Mouse (Mus musculus) ES-Bruce4 (cell line): ENCODE results near the gene Pfdn4. TPM values are rescaled to one million over a fixed set of nuclear protein-coding genes. Genes with fewer than 3 reads are reported as not detected.

Experiments used
- H3K27ac ChIP-seq: 2 replicates; pipeline ENCODE4 v1.5.1; 2012; ENCODE audit warnings: low read length, inconsistent platforms; ENCODE audit not compliant: insufficient read depth
- H3K27me3 ChIP-seq: 2 replicates; pipeline ENCODE4 v1.6.1; 2012; ENCODE audit warnings: mild to moderate bottlenecking, low read length, inconsistent platforms; ENCODE audit not compliant: control insufficient read depth, poor library complexity, insufficient read depth, severe bottlenecking
- H3K36me3 ChIP-seq: 2 replicates; pipeline ENCODE4 v1.6.1; 2012; ENCODE audit warnings: inconsistent platforms, mild to moderate bottlenecking, low read length, moderate library complexity; ENCODE audit not compliant: control insufficient read depth, poor library complexity, insufficient read depth, severe bottlenecking
- H3K4me1 ChIP-seq: one replicate; pipeline ENCODE4 v1.8.1; 2011; ENCODE audit warnings: low read length; ENCODE audit not compliant: control insufficient read depth, insufficient read depth
- H3K4me3 ChIP-seq: 2 replicates; pipeline ENCODE4 v1.5.1; 2011; ENCODE audit warnings: low read depth, mild to moderate bottlenecking, low read length
- H3K9ac ChIP-seq: 2 replicates; pipeline ENCODE4 v1.6.1; 2012; ENCODE audit warnings: low read depth, mild to moderate bottlenecking, inconsistent platforms; ENCODE audit not compliant: poor library complexity, severe bottlenecking
- H3K9me3 ChIP-seq: replicated peaks from 2 replicates; pipeline ENCODE4 v1.6.1; 2012; ENCODE audit warnings: mild to moderate bottlenecking, low read length, inconsistent platforms; ENCODE audit not compliant: control insufficient read depth, poor library complexity, insufficient read depth, severe bottlenecking
- CTCF ChIP-seq: IDR thresholded peaks from one replicate; pipeline ENCODE4 v1.8.1; 2011; ENCODE audit warnings: low read depth, low read length
- EP300 ChIP-seq: IDR thresholded peaks from 2 replicates; pipeline ENCODE4 v1.6.1; 2011; ENCODE audit warnings: low read depth, low read length; ENCODE audit not compliant: insufficient read depth
- POLR2A ChIP-seq: IDR thresholded peaks from one replicate; pipeline ENCODE4 v1.8.1; 2011; ENCODE audit warnings: low read length; ENCODE audit not compliant: insufficient read depth
- polyA plus RNA-seq: library from polyadenylated mRNA; stranded (reverse); fragments of >200 nt; gene quantifications from 2 replicates; pipeline ENCODE4 v1.2.4, GENCODE M21; 2011; ENCODE audit warnings: low read depth; ENCODE audit not compliant: missing spikeins, insufficient read depth, insufficient read length

Gene Pfdn4
- polyA plus RNA-seq, 1 experiment: 163 TPM

DNA sequence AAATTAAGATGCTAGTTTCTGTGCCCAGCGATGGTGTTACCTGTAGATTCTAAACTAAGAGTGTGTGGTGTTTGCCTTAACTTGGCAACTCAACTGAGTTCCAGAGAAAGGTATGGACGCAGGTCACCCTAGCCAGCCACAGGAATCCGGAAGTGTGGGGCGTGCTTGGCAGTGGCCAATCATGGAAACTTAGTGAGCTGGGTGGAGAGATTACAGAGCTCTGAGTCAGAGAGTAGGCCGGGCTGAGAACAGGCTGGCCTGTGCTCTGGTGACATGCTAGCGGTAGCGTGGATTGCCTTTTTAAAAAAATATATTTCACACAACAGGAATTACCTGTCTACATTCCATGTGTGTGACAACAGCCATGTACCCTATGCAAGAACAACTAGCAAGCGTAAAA is 30.3 kb downstream of the Pfdn4 start:
- H3K9me3 ChIP-seq: no peaks in the 10 kb centered on the region
- H3K4me1 ChIP-seq: peaks cover 2% of the 10 kb centered on the region
- H3K36me3 ChIP-seq: no peaks in the 10 kb centered on the region
- H3K4me3 ChIP-seq: no peak overlapping the region
- H3K27ac ChIP-seq: no peak overlapping the region
- H3K9ac ChIP-seq: no peak overlapping the region
- H3K27me3 ChIP-seq: no peaks in the 10 kb centered on the region
- TF ChIP-seq EP300 (no peak), POLR2A (no peak), CTCF (no peak)

DNA sequence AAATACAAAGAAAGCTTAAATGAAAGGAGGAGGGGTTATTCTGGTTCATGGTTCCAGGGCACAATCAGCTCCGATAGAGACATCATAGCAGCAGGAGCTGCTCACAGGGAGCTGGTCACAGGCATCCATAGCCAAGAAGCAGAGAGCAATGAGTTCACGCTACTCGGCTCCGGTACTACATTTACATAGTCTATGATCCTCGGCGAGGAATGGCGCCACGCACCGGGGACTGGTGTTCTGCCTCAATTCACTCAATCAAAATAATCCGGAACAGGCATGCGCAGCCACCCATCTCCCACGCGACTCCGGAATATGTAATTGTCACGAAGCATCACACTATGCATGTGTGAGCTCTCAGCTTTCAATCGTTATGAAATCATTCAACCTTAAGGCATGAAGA is 31.8 kb downstream of the Pfdn4 start:
- no peaks in the 10 kb centered on the region for H3K9me3 ChIP-seq
- H3K4me1 ChIP-seq: peaks cover 2% of the 10 kb centered on the region
- H3K27ac ChIP-seq: no peak overlapping the region
- H3K4me3 ChIP-seq: no peak overlapping the region
- no peaks in the 10 kb centered on the region for H3K27me3 ChIP-seq
- H3K9ac ChIP-seq: no peak overlapping the region
- TF ChIP-seq CTCF (no peak), EP300 (no peak), POLR2A (no peak)
- H3K36me3 ChIP-seq: no peaks in the 10 kb centered on the region

DNA sequence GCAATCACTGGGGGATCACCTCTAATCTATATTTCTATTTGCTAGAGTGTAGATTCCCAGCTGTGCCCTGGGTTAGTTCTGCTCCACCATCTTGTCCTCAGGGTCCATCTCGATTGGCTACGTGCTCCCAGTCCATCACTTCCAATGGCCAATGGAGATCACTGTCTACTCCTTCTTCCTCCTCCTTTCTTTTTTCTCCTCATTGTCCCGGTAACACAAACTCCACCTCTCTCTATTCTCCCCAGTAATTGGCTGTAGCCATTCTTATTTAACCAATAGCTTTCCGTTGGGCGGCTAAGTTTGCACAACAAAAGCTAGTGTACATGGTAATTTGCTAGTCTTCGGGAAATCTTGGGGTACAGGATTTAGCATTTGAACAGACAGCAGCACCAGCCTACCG is 33.5 kb downstream of the Pfdn4 start:
- no peaks in the 10 kb centered on the region for H3K27me3 ChIP-seq
- H3K4me3 ChIP-seq: no peak overlapping the region
- H3K36me3 ChIP-seq: no peaks in the 10 kb centered on the region
- H3K9ac ChIP-seq: no peak overlapping the region
- H3K4me1 ChIP-seq: peaks cover 2% of the 10 kb centered on the region
- no peaks in the 10 kb centered on the region for H3K9me3 ChIP-seq
- no peak for TF ChIP-seq POLR2A
- no peak for TF ChIP-seq CTCF
- TF ChIP-seq EP300: no peak
- peak overlapping the region; percentile 94 for H3K27ac ChIP-seq

DNA sequence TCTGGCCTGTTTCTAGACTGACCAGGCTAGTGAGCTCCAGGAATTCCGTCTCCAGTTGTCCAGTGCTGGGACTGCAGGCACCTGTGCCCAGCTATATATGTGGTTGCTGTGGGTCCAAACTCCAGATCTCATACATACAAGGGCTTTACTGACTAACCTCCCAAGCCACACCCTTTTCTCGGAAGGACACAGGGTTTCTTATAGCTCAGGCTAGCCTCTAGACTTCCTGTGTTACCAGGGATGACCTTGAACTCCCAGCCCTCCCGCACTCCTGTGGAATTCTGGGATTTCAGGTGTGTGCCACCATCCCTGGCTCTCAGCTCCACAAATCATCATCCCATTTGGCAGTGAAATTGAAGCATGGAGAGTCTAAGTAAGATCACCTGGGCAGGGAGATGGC is 34.0 kb downstream of the Pfdn4 start:
- Histone ChIP-seq H3K9me3 (no peaks in the 10 kb centered on the region), H3K9ac (no peak overlapping the region), H3K27me3 (no peaks in the 10 kb centered on the region), H3K4me3 (0 out of 2 replicates have a peak overlapping the region, but pooled peaks have one; percentile 16), H3K4me1 (peaks cover 2% of the 10 kb centered on the region), H3K27ac (peak overlapping the region; percentile 94), H3K36me3 (no peaks in the 10 kb centered on the region)
- TF ChIP-seq EP300 (peak; percentile 29; the same call in 1 of the 2 replicates), CTCF (no peak)

GRCm38 (mm10) chr2:170534116-170534802 is 38.0 kb downstream of the Pfdn4 start:
- Histone ChIP-seq H3K4me1 (no peaks in the 10 kb centered on the region), H3K9me3 (no peaks in the 10 kb centered on the region), H3K27me3 (no peaks in the 10 kb centered on the region), H3K27ac (no peak overlapping the region), H3K4me3 (no peak overlapping the region), H3K9ac (no peak overlapping the region), H3K36me3 (no peaks in the 10 kb centered on the region)
- TF ChIP-seq CTCF (no peak), POLR2A (no peak), EP300 (no peak)

GRCm38 (mm10) chr2:170534803-170535174 is 38.6 kb downstream of the Pfdn4 start:
- H3K27ac ChIP-seq: no peak overlapping the region
- TF ChIP-seq CTCF (no peak), EP300 (no peak), POLR2A (no peak)
- H3K4me3 ChIP-seq: no peak overlapping the region
- H3K27me3 ChIP-seq: no peaks in the 10 kb centered on the region
- no peak overlapping the region for H3K9ac ChIP-seq
- H3K9me3 ChIP-seq: no peaks in the 10 kb centered on the region
- H3K4me1 ChIP-seq: no peaks in the 10 kb centered on the region
- H3K36me3 ChIP-seq: no peaks in the 10 kb centered on the region
